Mouse (Mus musculus) left cerebral cortex, postnatal 4 days (tissue): ENCODE results near the gene D8Ertd738e. TPM values are rescaled to one million over a fixed set of nuclear protein-coding genes. Genes with fewer than 3 reads are reported as not detected.
A peak's percentile ranks its signal among the peaks of the same experiment; 100 is the strongest.

Experiments
- DNase-seq: peaks from one replicate; pipeline ENCODE4 v3.0.0-alpha.2; 2022
- intact Hi-C: fragments of 180-260 bp; cut with DNase I; formaldehyde crosslinking; loops from one replicate; pipeline ENCODE4 v1.15.1; 2025
- total RNA-seq, 2 experiments: library from RNA; stranded (reverse); gene quantifications; 2 replicates each; pipeline ENCODE4 v1.2.3; 2021

Gene D8Ertd738e
- total RNA-seq, 2 experiments from 2014 or later = 105 to 120 TPM

- intact Hi-C loops = no loop called here
- DNase-seq = peak; percentile 97
Measured at GRCm38 (mm10) chr8:84236998-84237473, 12.5 kb downstream of the D8Ertd738e start, which contains the start of gene Zswim4. Gene Zswim4 (minus strand): TSS chr8:84237055.

- no peak for DNase-seq
- intact Hi-C loops = no loop called here
Measured at GRCm38 (mm10) chr8:84236410-84236997, 13.0 kb downstream of the D8Ertd738e start.

- intact Hi-C loops = no loop called here
- no peak for DNase-seq
Measured at GRCm38 (mm10) chr8:84235746-84236409, 13.6 kb downstream of the D8Ertd738e start.

- no peak for DNase-seq
- intact Hi-C loops = no loop called here
Measured at GRCm38 (mm10) chr8:84233055-84233454, 16.5 kb downstream of the D8Ertd738e start.

- DNase-seq = no peak
- intact Hi-C loops = no loop called here
Measured at GRCm38 (mm10) chr8:84230735-84231134, 18.8 kb downstream of the D8Ertd738e start.

- DNase-seq = no peak
- intact Hi-C loops = no loop called here
Measured at GRCm38 (mm10) chr8:84223322-84224029, 26.0 kb downstream of the D8Ertd738e start.

- DNase-seq = no peak
- intact Hi-C loops = no loop called here
Measured at GRCm38 (mm10) chr8:84222566-84223165, 26.9 kb downstream of the D8Ertd738e start.

- intact Hi-C loops = no loop called here
- DNase-seq = no peak
Measured at GRCm38 (mm10) chr8:84220105-84220504, 29.4 kb downstream of the D8Ertd738e start.

- DNase-seq = no peak
- intact Hi-C loops = no loop called here
Measured at GRCm38 (mm10) chr8:84218143-84218542, 31.4 kb downstream of the D8Ertd738e start.

- no peak for DNase-seq
- intact Hi-C loops = no loop called here
Measured at GRCm38 (mm10) chr8:84217206-84217605, 32.3 kb downstream of the D8Ertd738e start.

GRCm38 (mm10) chr8:84213277-84213676 lies 36.2 kb downstream of the D8Ertd738e start:
- intact Hi-C loops = no loop called here
- no peak for DNase-seq

- no peak for DNase-seq
- intact Hi-C loops = loop anchor here (2.0 kb wide), 1 partner anchor 25 kb away; no protein-coding TSS in a partner anchor
Measured at GRCm38 (mm10) chr8:84211881-84212563, 37.5 kb downstream of the D8Ertd738e start.

- intact Hi-C loops = loop anchor here (2.0 kb wide), 1 partner anchor 24 kb away; no protein-coding TSS in a partner anchor
- no peak for DNase-seq
Measured at GRCm38 (mm10) chr8:84211202-84211601, 38.3 kb downstream of the D8Ertd738e start.

GRCm38 (mm10) chr8:84210167-84210791 lies 39.2 kb downstream of the D8Ertd738e start:
- peak; percentile 88 for DNase-seq
- intact Hi-C loops = loop anchor here (2.0 kb wide), 1 partner anchor 23 kb away; no protein-coding TSS in a partner anchor

- peak; percentile 35 for DNase-seq
Measured at GRCm38 (mm10) chr8:84208381-84209380, 40.8 kb downstream of the D8Ertd738e start.

GRCm38 (mm10) chr8:84207811-84208210 lies 41.7 kb downstream of the D8Ertd738e start:
- no peak for DNase-seq

More at GRCm38 (mm10) chr8:84208381-84209380, 40.8 kb downstream of the D8Ertd738e start:
- intact Hi-C loops = no loop called here

GRCm38 (mm10) chr8:84206666-84207065 lies 42.9 kb downstream of the D8Ertd738e start:
- DNase-seq = no peak
- intact Hi-C loops = no loop called here

More at GRCm38 (mm10) chr8:84207811-84208210, 41.7 kb downstream of the D8Ertd738e start:
- intact Hi-C loops = no loop called here

GRCm38 (mm10) chr8:84205073-84205472 lies 44.4 kb downstream of the D8Ertd738e start:
- intact Hi-C loops = no loop called here
- no peak for DNase-seq
